In the genomic region with DNA sequence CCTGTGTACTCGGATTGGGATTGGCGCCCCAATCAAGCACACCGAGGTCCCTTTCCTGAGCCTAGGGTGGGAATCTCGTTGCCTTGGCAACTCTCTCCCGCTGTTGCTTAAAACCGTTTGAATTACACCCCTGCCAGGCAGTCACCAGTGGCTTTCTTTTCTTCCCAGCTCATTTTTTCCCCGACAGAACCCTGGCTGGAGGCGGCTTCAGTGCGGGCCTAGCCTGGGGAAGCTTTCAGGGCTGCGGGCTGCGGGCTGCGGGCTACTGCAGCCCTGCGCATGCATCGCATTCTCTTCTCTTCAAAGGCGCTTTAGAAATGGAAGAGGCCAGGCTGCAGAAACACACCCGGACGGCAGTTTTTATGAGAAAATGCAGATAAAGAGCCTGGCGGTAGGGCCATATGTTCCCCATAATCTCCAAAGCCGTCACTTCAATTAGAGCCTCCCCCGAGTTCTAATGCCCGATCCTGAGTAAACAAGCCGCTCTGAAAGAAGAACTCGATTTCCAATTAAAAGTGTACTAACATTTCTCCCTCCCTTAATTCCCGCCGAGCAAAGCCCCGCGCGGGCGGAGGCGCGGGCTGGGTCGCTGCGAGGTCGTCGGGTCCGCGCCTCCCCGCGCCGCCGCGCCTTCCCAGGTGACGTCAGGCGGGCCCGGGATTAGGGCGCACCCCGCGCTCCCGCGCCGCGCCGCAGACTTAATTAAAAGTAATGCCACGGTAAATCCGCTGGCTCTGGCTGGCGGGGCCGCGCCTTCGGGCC, we compare ENCODE assay signal across 7 mouse cellular contexts.
DNase-seq lines count a peak whose midpoint lies in the region; ATAC-seq lines count a peak whose summit lies in the region.

No protein-coding gene starts in this region.

- under 1% methylated on average over 59 of the region's 59 CpGs for WGBS in embryonic facial prominence, embryonic 11.5 days
- WGBS in neural tube, embryonic 12.5 days, result under 1% methylated on average over 59 of the region's 59 CpGs

- H3K9me3 ChIP-seq in embryonic facial prominence, embryonic 11.5 days (replicated peaks; ENCODE audit: control insufficient read depth, low read length), result no peaks in the 10 kb centered on the region
- no peaks in the 10 kb centered on the region for H3K9me3 ChIP-seq in neural tube, embryonic 12.5 days

- peak overlapping the region; percentile 40 for H3K4me3 ChIP-seq in embryonic facial prominence, embryonic 11.5 days (ENCODE audit: low read depth, low read length)
- H3K4me3 ChIP-seq in neural tube, embryonic 12.5 days, result peak overlapping the region; percentile 47

- no peaks in the 10 kb centered on the region for H3K4me1 ChIP-seq in embryonic facial prominence, embryonic 11.5 days (ENCODE audit: control insufficient read depth, insufficient read depth, low read length)
- H3K4me1 ChIP-seq in neural tube, embryonic 12.5 days, result peaks cover 18% of the 10 kb centered on the region

- peak; percentile 29 for DNase-seq in ovary, postnatal 36 days (ENCODE audit: low spot score)
- no peak for DNase-seq in ovary, postnatal 10 days (ENCODE audit: low spot score)
- peak; percentile 67 for DNase-seq in embryonic facial prominence, embryonic 11.5 days (ENCODE audit: low spot score)
- peak; percentile 17 for DNase-seq in heart, postnatal 4 days
- DNase-seq in left cerebral cortex, postnatal 25 days (ENCODE audit: low spot score in 2 of 2), result peak; percentile 35 to 48

- ATAC-seq in embryonic facial prominence, embryonic 11.5 days (replicated peaks; ENCODE audit: insufficient number of reproducible peaks, low FRiP score, low TSS enrichment, low read depth), result peak; percentile 69
- peak; percentile 90 for ATAC-seq in neural tube, embryonic 12.5 days (ENCODE audit: low FRiP score, low read depth)
- no peak for ATAC-seq in activated CD4-positive, CD25-positive, alpha-beta regulatory T cell, adult 4 months

- H3K36me3 ChIP-seq in embryonic facial prominence, embryonic 11.5 days (replicated peaks; ENCODE audit: control insufficient read depth, insufficient read depth, low read depth, low read length), result no peaks in the 10 kb centered on the region
- H3K36me3 ChIP-seq in neural tube, embryonic 12.5 days, result no peaks in the 10 kb centered on the region

- intact Hi-C loops in left cerebral cortex, postnatal 25 days (cut with DNase I), result no loop called here

- peaks cover 4% of the 10 kb centered on the region; the same call in 1 of the 2 replicates for H3K27me3 ChIP-seq in embryonic facial prominence, embryonic 11.5 days (ENCODE audit: control insufficient read depth, insufficient read depth, low read length)
- H3K27me3 ChIP-seq in neural tube, embryonic 12.5 days (replicated peaks), result peaks cover 15% of the 10 kb centered on the region; the same call in 1 of the 2 replicates

- no peak overlapping the region for H3K27ac ChIP-seq in embryonic facial prominence, embryonic 11.5 days (replicated peaks; ENCODE audit: low read depth, low read length)
- H3K27ac ChIP-seq in neural tube, embryonic 12.5 days, result peak overlapping the region; percentile 64; the same call in 1 of the 2 replicates

- H3K4me2 ChIP-seq in embryonic facial prominence, embryonic 11.5 days (ENCODE audit: low read depth, low read length), result peak overlapping the region; percentile 81
- H3K4me2 ChIP-seq in neural tube, embryonic 12.5 days (replicated peaks), result peak overlapping the region; percentile 82

- H3K9ac ChIP-seq in embryonic facial prominence, embryonic 11.5 days (replicated peaks; ENCODE audit: low read length), result peak overlapping the region; percentile 35
- H3K9ac ChIP-seq in neural tube, embryonic 12.5 days, result peak overlapping the region; percentile 56
